Mouse (Mus musculus) left cerebral cortex, adult 8-10 months (tissue): ENCODE measurements around the gene Clca4b. TPM values are rescaled to one million over a fixed set of nuclear protein-coding genes. Genes with fewer than 3 reads are reported as not detected.
"Not testable (repeated sequence)": the region's sequence is repeated elsewhere in the genome, so short reads cannot be mapped to it uniquely, and the experiment has no call there.

ENCODE experiments used
- DNase-seq, 2 experiments: peaks; one replicate each; pipeline ENCODE4 v3.0.0; 2022; ENCODE audit warnings: low spot score in 2 of 2
- total RNA-seq, 4 experiments: library from RNA; stranded (reverse); gene quantifications; 2 replicates each; pipeline ENCODE4 v1.2.4; 2022

The Clca4b gene
- total RNA-seq: not detected

DNA sequence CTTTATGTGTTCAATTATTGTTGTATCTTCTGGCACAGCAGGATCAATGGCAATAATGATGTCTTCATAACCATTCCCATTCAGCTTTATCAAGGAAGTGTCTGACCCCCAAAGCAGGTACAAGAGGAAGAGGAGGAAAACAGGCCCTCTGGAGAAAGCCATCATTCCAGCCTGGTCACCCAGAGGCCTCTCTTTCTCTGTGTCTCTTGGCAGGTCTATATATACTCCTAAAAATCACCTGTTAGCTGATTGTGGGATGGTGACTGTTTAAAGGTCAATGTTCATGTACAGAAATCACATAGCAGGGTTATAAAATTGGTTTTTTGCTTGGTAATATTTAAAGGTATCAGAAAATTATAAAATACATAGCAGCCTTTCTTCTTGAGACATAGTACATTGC lies at the start of gene Clca4b:
Gene Clca4b (minus strand): TSS at position 195 of the 400 bp plus-strand sequence.
- no peak for DNase-seq

- no peak for DNase-seq
These were observed 48.2 kb upstream of the Clca4b start for GRCm38 (mm10) chr3:144980551-144980950.

DNA sequence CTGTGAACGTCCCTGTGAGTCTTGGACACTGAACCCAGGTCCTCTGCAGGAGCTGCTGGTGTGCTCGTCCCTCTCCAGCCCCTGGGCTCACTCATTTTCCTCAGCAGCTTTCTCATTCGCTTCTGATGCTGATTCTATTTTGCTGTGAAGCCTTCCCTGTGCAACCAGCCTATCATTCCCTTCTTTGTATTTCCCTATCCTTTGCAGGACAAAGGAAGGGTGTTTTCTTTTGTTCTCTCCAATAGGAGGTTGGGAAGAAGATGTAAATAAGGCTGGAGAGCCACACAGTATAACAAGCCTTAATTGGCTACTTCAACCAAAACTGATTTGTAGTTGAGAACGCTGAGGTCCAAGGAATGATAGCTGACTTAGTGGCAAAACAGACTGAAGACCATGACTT lies 45.3 kb upstream of the Clca4b start:
- DNase-seq: no peak

DNA sequence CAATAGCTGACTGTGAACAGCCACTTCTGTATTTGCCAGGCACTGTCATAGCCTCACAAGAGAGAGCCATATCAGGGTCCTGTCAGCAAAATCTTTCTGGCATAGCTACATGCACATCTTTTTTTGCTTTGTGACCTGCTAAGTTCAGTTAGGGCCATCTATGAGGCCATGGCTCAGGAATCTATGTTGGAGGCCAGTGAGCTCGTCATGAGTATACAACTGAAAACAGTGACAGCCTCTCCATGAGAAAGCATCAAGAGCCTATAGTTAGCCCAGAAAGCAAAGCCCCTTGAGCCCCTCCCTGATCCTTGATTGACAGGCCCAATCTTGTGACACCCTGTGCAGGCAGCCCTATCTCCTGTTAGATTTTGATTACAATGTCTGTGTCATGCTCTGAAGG lies 43.8 kb upstream of the Clca4b start:
- no peak for DNase-seq

- no peak for DNase-seq
These were observed 42.6 kb upstream of the Clca4b start, which contains the start of gene Clca4a for GRCm38 (mm10) chr3:144974945-144975344. Clca4a (minus strand) TSS chr3:144975045.

DNA sequence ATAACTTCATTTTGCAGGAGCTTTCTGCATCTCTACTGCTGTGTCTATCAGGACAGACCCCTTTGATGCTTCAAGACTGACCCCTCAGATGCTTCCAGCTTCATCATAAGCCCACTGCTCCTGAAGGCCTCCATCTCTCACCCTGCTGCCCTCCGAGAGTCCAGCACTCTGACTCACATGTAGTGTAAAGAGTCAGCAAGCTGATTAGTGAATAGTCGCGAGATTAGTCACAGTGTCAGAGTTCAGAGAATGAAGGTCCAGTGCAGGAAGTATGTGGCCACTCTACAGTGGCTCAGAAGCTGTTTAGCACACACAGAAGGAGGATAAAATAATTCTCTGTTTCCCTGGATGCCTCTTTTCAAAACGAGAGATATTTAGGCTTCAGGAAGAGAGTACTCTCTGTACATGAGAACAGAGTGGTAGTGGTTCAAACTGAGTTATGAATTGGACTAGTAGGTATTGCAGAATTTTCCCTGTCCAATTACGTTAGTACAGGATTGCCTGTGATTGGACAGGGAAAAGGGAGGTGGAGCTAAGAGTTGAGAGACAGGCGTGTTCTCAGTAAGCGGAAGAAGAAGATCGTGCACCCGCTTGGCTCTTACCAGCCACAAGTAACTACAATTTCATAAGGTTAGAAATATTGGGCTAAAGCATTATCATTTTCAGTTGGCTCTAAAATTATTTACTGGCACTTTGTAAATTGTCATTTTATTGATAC lies 39.4 kb upstream of the Clca4b start:
- DNase-seq: no peak

GRCm38 (mm10) chr3:144969755-144970154 lies 37.4 kb upstream of the Clca4b start:
- DNase-seq: no peak

GRCm38 (mm10) chr3:144966074-144966473 lies 33.7 kb upstream of the Clca4b start:
- DNase-seq: no peak

DNA sequence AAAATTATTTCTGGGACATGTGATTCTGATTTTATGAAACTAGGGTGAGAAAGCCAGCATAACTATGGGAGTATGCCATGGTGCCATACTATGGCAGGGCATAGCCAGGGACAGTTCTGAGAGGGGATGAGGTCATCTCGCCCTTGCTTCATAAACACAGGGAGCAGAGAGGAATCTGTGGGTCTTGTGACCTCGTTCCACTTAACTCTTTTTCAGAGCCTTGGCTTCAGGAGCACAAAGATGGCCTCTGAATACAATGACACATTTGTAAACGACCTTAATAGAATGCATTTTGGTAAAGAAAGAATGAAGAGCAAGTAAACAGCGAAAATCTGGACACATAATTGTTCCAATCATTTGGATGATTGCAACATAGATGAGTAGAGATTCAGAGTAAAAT lies 18.5 kb upstream of the Clca4b start:
- no peak for DNase-seq

DNA sequence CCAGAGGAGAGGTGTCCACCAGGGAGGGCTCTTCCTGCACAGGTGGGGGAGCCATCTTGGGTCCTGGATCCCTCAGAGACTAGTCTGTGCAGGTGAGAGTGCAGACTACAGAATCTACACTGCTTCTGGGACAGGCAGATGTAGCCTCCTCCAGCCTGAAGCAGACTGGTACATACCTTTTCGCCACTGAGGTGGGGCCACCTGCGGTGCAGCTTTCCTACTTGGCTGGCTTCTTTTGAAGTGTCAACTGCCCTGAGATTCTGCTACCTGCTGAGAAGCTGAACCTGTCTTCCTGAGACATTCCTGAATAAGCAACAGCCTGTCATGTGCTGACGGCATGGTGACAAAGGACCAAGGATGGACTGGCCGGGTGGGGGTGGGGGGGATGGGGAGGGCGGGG lies 15.0 kb upstream of the Clca4b start:
- DNase-seq: not testable (repeated sequence)

DNA sequence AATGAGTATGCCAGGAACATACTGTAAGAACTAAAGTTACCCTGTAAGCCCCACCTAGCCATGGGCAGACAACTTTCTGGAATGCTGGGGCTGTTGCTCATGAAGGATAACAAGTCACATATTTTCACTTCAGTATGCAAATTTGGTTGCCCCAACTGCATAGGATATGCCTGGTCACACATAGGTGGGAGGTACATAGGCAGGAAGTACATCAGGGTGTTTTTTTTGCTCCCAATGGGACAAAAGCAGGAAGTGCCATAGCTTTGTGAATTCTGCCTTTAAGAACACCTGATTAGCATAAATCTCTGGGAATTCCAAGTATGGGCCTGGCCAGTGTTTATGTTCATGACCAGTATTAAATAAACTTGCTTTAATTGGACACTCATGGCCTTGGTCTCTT lies 1.3 kb upstream of the Clca4b start:
- DNase-seq: not testable (repeated sequence)

DNA sequence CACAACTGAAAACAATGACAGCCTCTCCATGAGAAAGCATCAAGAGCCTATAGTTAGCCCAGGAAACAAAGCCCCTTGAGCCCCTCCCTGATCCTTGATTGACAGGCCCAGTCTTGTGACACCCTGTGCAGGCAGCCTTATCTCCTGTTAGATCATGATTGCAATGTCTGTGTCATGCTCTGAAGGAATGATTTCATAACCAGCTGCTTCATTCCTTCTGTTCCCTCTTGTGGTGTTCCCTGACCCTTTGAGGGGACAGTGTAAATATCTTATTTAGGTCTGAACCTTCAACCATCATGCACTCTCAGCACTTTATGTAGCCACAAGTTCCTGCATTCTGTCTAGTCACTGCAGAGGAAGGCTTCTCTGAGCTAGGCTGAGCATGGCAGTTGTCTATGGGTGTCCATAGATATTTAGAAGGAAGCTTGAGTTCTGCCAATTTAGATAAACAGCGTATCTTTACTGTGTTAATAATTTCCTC lies 722 bp upstream of the Clca4b start:
- DNase-seq: no peak

- no peak for DNase-seq
These were observed 18.3 kb downstream of the Clca4b start for GRCm38 (mm10) chr3:144914014-144914413.

DNA sequence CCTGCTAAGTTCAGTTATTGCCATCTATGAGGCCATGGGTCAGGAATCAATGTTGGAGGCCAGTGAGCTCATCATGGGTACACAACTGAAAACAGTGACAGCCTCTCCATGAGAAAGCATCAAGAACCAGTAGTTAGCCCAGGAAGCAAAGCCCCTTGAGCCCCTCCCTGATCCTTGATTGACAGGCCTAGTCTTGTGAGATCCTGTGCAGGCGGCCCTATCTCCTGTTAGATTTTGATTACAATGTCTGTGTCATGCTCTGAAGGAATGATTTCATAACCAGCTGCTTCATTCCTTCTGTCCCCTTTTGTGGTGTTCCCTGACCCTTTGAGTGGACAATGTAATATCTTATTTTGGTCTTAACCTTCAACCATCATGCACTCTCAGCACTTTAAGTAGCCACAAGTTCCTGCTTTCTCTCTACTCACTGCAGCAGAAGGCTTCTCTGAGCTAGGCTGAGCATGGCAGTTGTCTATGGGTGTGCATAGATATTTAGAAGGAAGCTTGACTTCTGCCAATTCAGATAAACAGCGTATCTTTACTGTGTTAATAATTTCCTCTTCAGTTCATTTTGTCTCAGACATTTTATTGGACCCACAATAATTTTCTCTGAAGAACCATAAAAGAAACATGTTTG lies 35.2 kb downstream of the Clca4b start:
- no peak for DNase-seq

DNA sequence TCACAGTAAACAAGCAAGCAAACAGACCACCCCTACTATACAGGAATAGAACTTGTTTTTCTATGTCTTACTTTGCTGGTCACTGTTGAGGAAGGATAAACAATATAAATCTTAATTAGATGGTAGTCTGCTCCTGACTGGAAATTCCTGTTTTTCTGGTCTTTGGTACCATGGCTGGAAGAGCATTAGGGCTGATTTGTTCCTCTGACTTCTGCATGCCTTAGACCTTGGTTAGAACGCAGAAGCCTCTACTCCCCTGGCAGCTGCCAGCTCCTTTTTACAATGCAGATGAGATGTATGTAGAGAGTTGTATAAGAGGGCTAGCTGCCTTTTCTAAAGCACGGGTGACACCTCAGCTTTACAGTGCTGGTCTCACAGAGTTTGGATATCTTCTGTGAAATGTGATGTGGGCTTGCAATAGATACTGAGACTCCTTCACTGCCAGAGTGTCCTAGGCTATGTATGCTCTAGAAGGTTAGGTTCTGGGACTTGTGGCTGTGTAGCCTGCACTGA lies 42.0 kb downstream of the Clca4b start:
- DNase-seq: no peak

GRCm38 (mm10) chr3:144886957-144887356 lies 45.4 kb downstream of the Clca4b start:
- DNase-seq: no peak

DNA sequence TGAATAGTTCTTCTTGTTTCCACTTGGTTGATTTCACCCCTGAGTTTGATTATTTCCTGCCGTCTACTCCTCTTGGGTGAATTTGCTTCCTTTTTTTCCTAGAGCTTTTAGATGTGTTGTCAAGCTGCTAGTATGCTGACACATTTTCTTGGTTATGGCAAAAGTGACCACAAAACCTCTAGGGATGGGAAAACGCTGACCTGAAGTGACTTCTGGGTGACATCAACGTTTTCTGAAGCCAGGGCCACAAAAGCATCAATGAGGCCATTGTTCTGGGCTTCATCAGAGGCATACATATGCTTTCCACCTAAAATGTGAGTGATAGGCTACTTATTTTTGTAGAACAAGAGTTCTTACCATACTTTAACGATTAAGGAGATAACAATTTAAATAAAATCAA lies 60.3 kb downstream of the Clca4b start:
- DNase-seq: not testable (repeated sequence)

Other genes starting within 250 kb of the Clca4b start
- 10 to 100 TPM; 62.2 to 67.4 (median 64.3) TPM for gene Sh3glb1, start 212.2 kb downstream of the Clca4b start, total RNA-seq
- under 1 TPM in 3 of 4 experiments, not detected in 1; 0.09 to 0.39 (median 0.35) TPM for gene Clca3a1, start 171.6 kb downstream of the Clca4b start, total RNA-seq
- gene Clca3a2, start 113.0 kb downstream of the Clca4b start, total RNA-seq: not detected
- gene Clca3b, start 83.2 kb downstream of the Clca4b start, total RNA-seq: not detected
- not detected for gene Clca4a, start 42.5 kb upstream of the Clca4b start, total RNA-seq
- not detected for gene Clca1, start 100.2 kb upstream of the Clca4b start, total RNA-seq
- not detected for gene Clca2, start 166.9 kb upstream of the Clca4b start, total RNA-seq
- 10 to 100 TPM; 18.5 to 25.9 (median 21.5) TPM for gene Odf2l, start 186.1 kb upstream of the Clca4b start, total RNA-seq